Mouse (Mus musculus) liver, embryonic 16.5 days (tissue): ENCODE results near the gene Ifitm5. TPM values are rescaled to one million over a fixed set of nuclear protein-coding genes. Genes with fewer than 3 reads are reported as not detected.

Source experiments
- ATAC-seq: fragments of 200-750 bp; cut with Nextera tagmentation; 2 replicates; pipeline ENCODE4 v1.8.0; 2017; ENCODE audit warnings: low read depth, mild to moderate bottlenecking, moderate number of reproducible peaks, moderate library complexity
- H3K27ac ChIP-seq: fragments of 300-500 bp; sonication (generic); 2 replicates; pipeline ENCODE4 v1.5.1; 2014; ENCODE audit warnings: mild to moderate bottlenecking, low read length
- H3K27me3 ChIP-seq: fragments of 300-500 bp; sonication (generic); 2 replicates; pipeline ENCODE4 v1.6.1; 2014; ENCODE audit warnings: low read depth, low read length, mixed read lengths; ENCODE audit not compliant: control insufficient read depth, insufficient read depth
- H3K36me3 ChIP-seq: fragments of 300-500 bp; sonication (generic); 2 replicates; pipeline ENCODE4 v1.6.1; 2014; ENCODE audit warnings: mild to moderate bottlenecking; ENCODE audit not compliant: control insufficient read depth, insufficient read depth
- H3K4me1 ChIP-seq: fragments of 300-500 bp; sonication (generic); 2 replicates; pipeline ENCODE4 v1.6.1; 2014; ENCODE audit warnings: low read depth, low read length, mixed read lengths; ENCODE audit not compliant: control insufficient read depth
- H3K4me2 ChIP-seq: fragments of 300-500 bp; sonication (generic); 2 replicates; pipeline ENCODE4 v1.6.1; 2014; ENCODE audit warnings: low read depth, low read length, mixed read lengths
- H3K4me3 ChIP-seq: fragments of 300-500 bp; sonication (generic); 2 replicates; pipeline ENCODE4 v1.5.1; 2014; ENCODE audit warnings: low read depth, mild to moderate bottlenecking, low read length
- H3K9ac ChIP-seq: fragments of 300-500 bp; sonication (generic); 2 replicates; pipeline ENCODE4 v1.6.1; 2014; ENCODE audit warnings: low read depth, low read length
- H3K9me3 ChIP-seq: fragments of 300-500 bp; sonication (generic); replicated peaks from 2 replicates; pipeline ENCODE4 v1.6.1; 2016; ENCODE audit warnings: low read length; ENCODE audit not compliant: control insufficient read depth
- WGBS: fragments of 180-500 bp; shearing (Covaris S2); extraction: QIAGEN DNeasy Blood & Tissue Kit; methylation state at CpG from one replicate; pipeline ENCODE4 v1.1.7; 2014; ENCODE audit not compliant: insufficient replicate concordance; 5-methylcytosine and 5-hydroxymethylcytosine counted together
- polyA plus RNA-seq: library from polyadenylated mRNA; unstranded; fragments of >200 nt; fragmentation: Nextera tagmentation; extraction: Ambion mirVana; gene quantifications from 2 replicates; pipeline ENCODE4 v1.2.1, GENCODE M21; 2015

Gene Ifitm5
- polyA plus RNA-seq, 1 experiment from 2014 or later, result 0.26 TPM

- H3K4me1 ChIP-seq, result no peaks in the 10 kb centered on the region
- peaks cover 10% of the 10 kb centered on the region for H3K36me3 ChIP-seq
- H3K9ac ChIP-seq, result no peak overlapping the region
- H3K4me2 ChIP-seq, result no peak overlapping the region
- no peaks in the 10 kb centered on the region for H3K27me3 ChIP-seq
- no peak for ATAC-seq
- no peaks in the 10 kb centered on the region for H3K9me3 ChIP-seq
- WGBS, result 71% methylated on average over 15 of the region's 15 CpGs
- no peak overlapping the region for H3K27ac ChIP-seq
- H3K4me3 ChIP-seq, result no peak overlapping the region
These were observed 47.8 kb downstream of the Ifitm5 start for GRCm38 (mm10) chr7:140902036-140902875.

GRCm38 (mm10) chr7:140900220-140900619, 49.9 kb downstream of the Ifitm5 start, which contains the start of gene Cox8b:
Gene Cox8b (minus strand): TSS chr7:140900446.
- no peak within 1 kb of the TSS for H3K4me3 ChIP-seq
- no peak within 1 kb of the TSS for H3K9ac ChIP-seq
- ATAC-seq, result no peak
- no peak within 1 kb of the TSS for H3K27ac ChIP-seq
- H3K4me1 ChIP-seq, result no peaks in the 10 kb centered on the region
- no peaks in the 10 kb centered on the region for H3K27me3 ChIP-seq
- H3K4me2 ChIP-seq, result no peak within 1 kb of the TSS
- peaks cover 10% of the 10 kb centered on the region for H3K36me3 ChIP-seq
- WGBS, result 76% methylated on average over 10 of the region's 10 CpGs
- no peaks in the 10 kb centered on the region for H3K9me3 ChIP-seq

- no peak for ATAC-seq
- Histone ChIP-seq H3K9ac (no peak overlapping the region), H3K4me1 (no peaks in the 10 kb centered on the region), H3K4me2 (no peak overlapping the region), H3K4me3 (no peak overlapping the region), H3K27ac (no peak overlapping the region), H3K9me3 (no peaks in the 10 kb centered on the region), H3K27me3 (no peaks in the 10 kb centered on the region), H3K36me3 (peaks cover 10% of the 10 kb centered on the region)
- WGBS, result 78% methylated on average over 3 of the region's 3 CpGs
These were observed 51.0 kb downstream of the Ifitm5 start for GRCm38 (mm10) chr7:140899121-140899520.

Other genes with a start within 250 kb of the Ifitm5 start
- 0.97 and 1.1 TPM in 2 replicates for gene Cyp2e1, start 186.6 kb downstream of the Ifitm5 start, polyA plus RNA-seq
- 0.07 and 0.14 TPM in 2 replicates for gene Syce1, start 162.4 kb downstream of the Ifitm5 start, polyA plus RNA-seq
- gene Zfp941, start 128.1 kb downstream of the Ifitm5 start, polyA plus RNA-seq, result 0.06 and 0.16 TPM in 2 replicates
- gene Urah, start 115.3 kb downstream of the Ifitm5 start, polyA plus RNA-seq, result 30.3 and 32.9 TPM in 2 replicates
- gene Scgb1c1, start 104.7 kb downstream of the Ifitm5 start, polyA plus RNA-seq, result not detected in 2 replicates
- gene Odf3, start 102.5 kb downstream of the Ifitm5 start, polyA plus RNA-seq, result not detected in 2 replicates
- not detected in 2 replicates for gene Gm45785, start 94.0 kb downstream of the Ifitm5 start, polyA plus RNA-seq
- gene Ric8a, start 93.3 kb downstream of the Ifitm5 start, polyA plus RNA-seq, result 21.2 and 21.5 TPM in 2 replicates
- gene Bet1l, start 92.7 kb downstream of the Ifitm5 start, polyA plus RNA-seq, result 19.3 and 20.9 TPM in 2 replicates
- 108 and 123 TPM in 2 replicates for gene Psmd13, start 68.3 kb downstream of the Ifitm5 start, polyA plus RNA-seq
- 21.9 and 23.6 TPM in 2 replicates for gene Sirt3, start 68.0 kb downstream of the Ifitm5 start, polyA plus RNA-seq
- 1.4 and 3.4 TPM in 2 replicates for gene Cox8b, start 49.8 kb downstream of the Ifitm5 start, polyA plus RNA-seq
- 7.8 and 10.8 TPM in 2 replicates for gene Nlrp6, start 29.4 kb downstream of the Ifitm5 start, polyA plus RNA-seq
- 6.0 and 7.9 TPM in 2 replicates for gene Pgghg, start 8.9 kb downstream of the Ifitm5 start, polyA plus RNA-seq
- gene Gm45717, start 5.6 kb upstream of the Ifitm5 start, polyA plus RNA-seq, result not detected in 2 replicates
- gene Ifitm2, start 5.7 kb upstream of the Ifitm5 start, polyA plus RNA-seq, result 391 and 458 TPM in 2 replicates
- gene Ifitm1, start 16.9 kb upstream of the Ifitm5 start, polyA plus RNA-seq, result 15.2 and 15.4 TPM in 2 replicates
- gene Ifitm3, start 60.5 kb upstream of the Ifitm5 start, polyA plus RNA-seq, result 68.0 and 76.2 TPM in 2 replicates
- gene Ifitm6, start 67.6 kb upstream of the Ifitm5 start, polyA plus RNA-seq, result 23.3 and 28.4 TPM in 2 replicates
- gene Gm17387, start 78.8 kb upstream of the Ifitm5 start, polyA plus RNA-seq, result not detected in 2 replicates
- gene B4galnt4, start 110.8 kb upstream of the Ifitm5 start, polyA plus RNA-seq, result 0.35 and 0.37 TPM in 2 replicates
- 0.69 and 1.1 TPM in 2 replicates for gene Pkp3, start 127.9 kb upstream of the Ifitm5 start, polyA plus RNA-seq
- gene Sigirr, start 150.3 kb upstream of the Ifitm5 start, polyA plus RNA-seq, result 27.2 and 28.1 TPM in 2 replicates
- 1.5 and 3.8 TPM in 2 replicates for gene Ano9, start 167.5 kb upstream of the Ifitm5 start, polyA plus RNA-seq
- gene Ptdss2, start 172.1 kb upstream of the Ifitm5 start, polyA plus RNA-seq, result 136 and 138 TPM in 2 replicates
- 70.1 and 71.7 TPM in 2 replicates for gene Rnh1, start 222.6 kb upstream of the Ifitm5 start, polyA plus RNA-seq
- gene Hras, start 243.7 kb upstream of the Ifitm5 start, polyA plus RNA-seq, result 35.3 and 40.1 TPM in 2 replicates
- gene Lrrc56, start 243.9 kb upstream of the Ifitm5 start, polyA plus RNA-seq, result 8.3 and 9.5 TPM in 2 replicates